Mouse (Mus musculus) inflammation-experienced regulatory T-cells, adult 16 weeks (primary cell): Measurements from ENCODE around the gene Srd5a3. TPM values are rescaled to one million over a fixed set of nuclear protein-coding genes. Genes with fewer than 3 reads are reported as not detected.

ENCODE experiments used
- polyA plus RNA-seq: library from polyadenylated mRNA; unstranded; fragments of 100-300 nt; shearing (Covaris generic); gene quantifications from one replicate; pipeline ENCODE4 v1.2.1, GENCODE M21; 2017

Gene Srd5a3
- 39.7 TPM for polyA plus RNA-seq

DNA sequence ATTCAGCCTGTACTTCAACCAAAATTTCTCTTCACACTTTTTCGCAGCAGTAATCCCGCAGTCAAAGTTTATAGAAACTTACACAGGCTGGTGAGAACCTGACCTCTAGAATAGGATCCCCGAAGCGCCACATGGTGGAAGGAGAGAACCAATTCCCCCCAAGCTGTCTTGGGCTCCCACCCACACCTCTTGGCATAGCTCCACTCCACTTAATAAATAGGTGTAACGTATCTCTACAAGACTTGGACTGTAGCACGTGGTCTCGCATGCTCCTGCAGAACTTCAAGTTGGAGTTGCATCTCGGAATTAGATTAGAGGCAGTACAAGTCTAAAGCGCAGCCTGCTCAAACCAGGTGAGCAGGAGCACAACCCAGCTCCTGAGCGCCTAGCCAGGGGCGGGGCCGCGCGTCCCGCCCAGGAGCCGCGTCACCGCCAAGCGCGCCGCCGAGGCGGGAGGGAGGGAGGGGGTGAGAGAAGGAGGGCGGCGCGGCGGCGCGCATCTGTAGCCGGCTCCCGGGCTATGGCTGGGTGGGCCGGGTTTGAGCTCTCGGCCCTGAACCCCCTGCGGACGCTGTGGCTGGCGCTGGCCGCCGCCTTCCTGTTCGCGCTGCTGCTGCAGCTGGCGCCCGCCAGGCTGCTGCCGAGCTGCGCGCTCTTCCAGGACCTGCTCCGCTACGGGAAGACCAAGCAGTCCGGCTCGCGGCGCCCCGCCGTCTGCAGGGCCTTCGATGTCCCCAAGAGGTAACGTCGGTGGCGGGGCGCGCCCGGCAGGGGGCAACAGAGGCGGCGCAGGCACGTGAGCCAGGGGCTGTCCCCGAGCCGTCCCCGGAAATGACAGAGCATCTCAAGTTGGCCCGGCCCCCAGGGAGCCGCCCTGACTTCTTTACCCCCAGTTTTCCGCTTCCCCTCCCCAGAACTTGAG is at the start of gene Srd5a3:
Gene Srd5a3 (plus strand): TSS at position 464 of the 922 bp plus-strand sequence.

DNA sequence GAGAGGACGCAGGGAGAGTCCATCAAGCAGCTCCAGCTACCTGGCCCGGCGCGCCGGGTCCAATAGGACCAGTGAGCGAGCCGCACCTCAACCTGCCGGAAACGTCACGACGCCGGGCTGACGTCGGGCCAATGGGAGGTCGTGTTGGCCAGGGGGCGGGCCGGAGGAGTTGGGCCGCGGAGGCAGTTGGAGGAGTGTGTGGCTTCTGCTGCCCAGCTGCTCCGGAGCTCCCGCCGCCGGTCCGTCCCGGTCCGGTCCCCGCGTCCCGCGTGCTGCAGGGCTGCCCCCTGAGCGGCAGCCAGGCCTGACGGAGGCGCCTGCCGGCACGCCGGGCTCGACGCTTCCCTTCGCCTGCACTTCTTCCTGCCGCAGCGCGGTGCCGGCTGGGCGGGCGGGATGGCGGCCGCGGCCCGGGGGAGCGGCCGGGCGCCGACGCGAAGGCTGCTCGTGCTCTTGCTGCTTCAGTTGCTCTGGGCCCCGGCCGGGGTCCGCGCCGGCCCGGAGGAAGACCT is 43.7 kb downstream of the Srd5a3 start, which contains the start of gene Tmem165:
Gene Tmem165 (plus strand): TSS at position 131 of the 512 bp plus-strand sequence.

Other genes with a start within 250 kb of the Srd5a3 start
- 0.16 TPM for gene Kdr, start 161.8 kb upstream of the Srd5a3 start, polyA plus RNA-seq
- gene Tmem165, start 43.6 kb downstream of the Srd5a3 start, polyA plus RNA-seq: 8.0 TPM
- gene Clock, start 164.5 kb downstream of the Srd5a3 start, polyA plus RNA-seq: 21.4 TPM
- not detected for gene Pdcl2, start 190.9 kb downstream of the Srd5a3 start, polyA plus RNA-seq
- not detected for gene Nmu, start 223.5 kb downstream of the Srd5a3 start, polyA plus RNA-seq